Mouse (Mus musculus) MEL (cell line): ENCODE data around the gene Ablim1. TPM values are rescaled to one million over a fixed set of nuclear protein-coding genes. Genes with fewer than 3 reads are reported as not detected.

ENCODE experiments used
- DNase-seq: peaks from one replicate; pipeline ENCODE4 v3.0.0; 2011; ENCODE audit warnings: low read depth, low spot score
- H3K27ac ChIP-seq: 2 replicates; pipeline ENCODE4 v1.5.1; 2012; ENCODE audit warnings: low read depth, mild to moderate bottlenecking, control low read depth, low read length, moderate library complexity; ENCODE audit not compliant: control insufficient read depth
- H3K27me3 ChIP-seq, 2 experiments: fragments of 150-350 bp in 1 of 2; sonication (generic) in 1 of 2; 2 replicates each; pipeline ENCODE4 v1.6.1; 2012; ENCODE audit warnings: low read length in 2 of 2, mild to moderate bottlenecking in 2 of 2, improper control_type of control experiment in 1 of 2, moderate library complexity in 1 of 2; ENCODE audit not compliant: insufficient read depth in 2 of 2, control insufficient read depth in 1 of 2
- H3K36me3 ChIP-seq, 2 experiments: 2 replicates each; pipeline ENCODE4 v1.6.1; 2012 to 2014; ENCODE audit warnings: low read length in 2 of 2, improper control_type of control experiment in 1 of 2, inconsistent platforms in 1 of 2, mild to moderate bottlenecking in 1 of 2; ENCODE audit not compliant: insufficient read depth in 2 of 2, control insufficient read depth in 1 of 2
- H3K4me1 ChIP-seq, 2 experiments: fragments of 150-350 bp in 1 of 2; sonication (generic) in 1 of 2; 2 replicates each; pipeline ENCODE4 v1.6.1; 2012; ENCODE audit warnings: low read length in 2 of 2, improper control_type of control experiment in 1 of 2, mild to moderate bottlenecking in 1 of 2; ENCODE audit not compliant: insufficient read depth in 2 of 2, control insufficient read depth in 1 of 2
- H3K4me3 ChIP-seq, 2 experiments: fragments of 150-350 bp in 1 of 2; sonication (generic) in 1 of 2; 2 replicates each; pipeline ENCODE4 v1.5.1; 2012; ENCODE audit warnings: low read depth in 2 of 2, low read length in 2 of 2, mild to moderate bottlenecking in 2 of 2, moderate library complexity in 2 of 2, control low read depth in 1 of 2, improper control_type of control experiment in 1 of 2; ENCODE audit not compliant: control insufficient read depth in 1 of 2, insufficient read depth in 1 of 2
- H3K79me2 ChIP-seq: 2 replicates; pipeline ENCODE4 v1.6.1; 2012; ENCODE audit warnings: mild to moderate bottlenecking, low read length, moderate library complexity; ENCODE audit not compliant: control insufficient read depth, poor library complexity, insufficient read depth
- H3K9ac ChIP-seq: 2 replicates; pipeline ENCODE4 v1.6.1; 2012; ENCODE audit warnings: low read depth, mild to moderate bottlenecking, control low read depth, low read length, moderate library complexity; ENCODE audit not compliant: control insufficient read depth, poor library complexity, severe bottlenecking
- H3K9me3 ChIP-seq: fragments of 150-350 bp; sonication (generic); replicated peaks from 2 replicates; pipeline ENCODE4 v1.6.1; 2012; ENCODE audit warnings: mild to moderate bottlenecking, low read length, improper control_type of control experiment, moderate library complexity; ENCODE audit not compliant: insufficient read depth
- BHLHE40 ChIP-seq: IDR thresholded peaks from 2 replicates; pipeline ENCODE4 v1.6.1; 2012; ENCODE audit warnings: low read depth, mild to moderate bottlenecking, inconsistent platforms, low read length, improper control_type of control experiment, borderline replicate concordance
- CHD1 ChIP-seq: IDR thresholded peaks from 2 replicates; pipeline ENCODE4 v1.6.1; 2012; ENCODE audit warnings: low read depth, mild to moderate bottlenecking, inconsistent platforms, low read length, improper control_type of control experiment
- CTCF ChIP-seq, 3 experiments: IDR thresholded peaks in 2 of 3; conservative IDR thresholded peaks in 1 of 3; 2 replicates each; pipeline ENCODE4 v1.5.1; 2011 to 2012; ENCODE audit warnings: low read length in 3 of 3, low read depth in 2 of 3, mild to moderate bottlenecking in 2 of 3, improper control_type of control experiment in 1 of 3, inconsistent platforms in 1 of 3, mixed read lengths in 1 of 3, moderate library complexity in 1 of 3; ENCODE audit not compliant: control insufficient read depth in 1 of 3, insufficient read depth in 1 of 3, poor library complexity in 1 of 3, severe bottlenecking in 1 of 3
- EP300 ChIP-seq, 2 experiments: IDR thresholded peaks; 2 replicates each; pipeline ENCODE4 v1.6.1; 2011; ENCODE audit warnings: improper control_type of control experiment in 2 of 2, low read length in 2 of 2, low read depth in 1 of 2, mild to moderate bottlenecking in 1 of 2
- ETS1 ChIP-seq: IDR thresholded peaks from 2 replicates; pipeline ENCODE4 v1.6.1; 2012; ENCODE audit warnings: low read depth, mild to moderate bottlenecking, inconsistent platforms, low read length, improper control_type of control experiment, moderate library complexity
- GABPA ChIP-seq: IDR thresholded peaks from 2 replicates; pipeline ENCODE4 v1.6.1; 2012; ENCODE audit warnings: low read depth, mild to moderate bottlenecking, inconsistent platforms, low read length, improper control_type of control experiment, moderate library complexity
- GATA1 ChIP-seq: IDR thresholded peaks from 2 replicates; pipeline ENCODE4 v1.6.1; 2011; ENCODE audit warnings: low read depth, low read length, improper control_type of control experiment
- KAT2A ChIP-seq: conservative IDR thresholded peaks from 2 replicates; pipeline ENCODE4 v1.6.1; 2012; ENCODE audit warnings: low read depth, low read length, improper control_type of control experiment, inconsistent platforms
- MAFK ChIP-seq: IDR thresholded peaks from 2 replicates; pipeline ENCODE4 v1.6.1; 2011; ENCODE audit warnings: low read depth, mild to moderate bottlenecking, low read length, improper control_type of control experiment, borderline replicate concordance
- MAX ChIP-seq: IDR thresholded peaks from 2 replicates; pipeline ENCODE4 v1.6.1; 2011; ENCODE audit warnings: low read length, improper control_type of control experiment
- MAZ ChIP-seq: IDR thresholded peaks from 2 replicates; pipeline ENCODE4 v1.6.1; 2012; ENCODE audit warnings: low read depth, mild to moderate bottlenecking, inconsistent platforms, low read length, improper control_type of control experiment
- MEF2A ChIP-seq: IDR thresholded peaks from 2 replicates; pipeline ENCODE4 v1.6.1; 2014; ENCODE audit warnings: low read depth, mild to moderate bottlenecking, inconsistent platforms, low read length, improper control_type of control experiment; ENCODE audit not compliant: poor library complexity, insufficient replicate concordance, severe bottlenecking; ENCODE audit errors: extremely low read depth
- MXI1 ChIP-seq: IDR thresholded peaks from 2 replicates; pipeline ENCODE4 v1.6.1; 2011; ENCODE audit warnings: mild to moderate bottlenecking, low read depth, low read length, improper control_type of control experiment
- MYB ChIP-seq: IDR thresholded peaks from 2 replicates; pipeline ENCODE4 v1.6.1; 2011; ENCODE audit warnings: mild to moderate bottlenecking, low read depth, low read length, improper control_type of control experiment
- NELFE ChIP-seq: IDR thresholded peaks from 2 replicates; pipeline ENCODE4 v1.6.1; 2011; ENCODE audit warnings: low read depth, low read length, improper control_type of control experiment
- NRF1 ChIP-seq: IDR thresholded peaks from 2 replicates; pipeline ENCODE4 v1.6.1; 2014; ENCODE audit warnings: low read depth, mild to moderate bottlenecking, inconsistent platforms, low read length, improper control_type of control experiment, moderate library complexity; ENCODE audit not compliant: poor library complexity, insufficient read depth, severe bottlenecking
- POLR2AphosphoS2 ChIP-seq: IDR thresholded peaks from 2 replicates; pipeline ENCODE4 v1.6.1; 2011; ENCODE audit warnings: low read length, improper control_type of control experiment
- POLR2AphosphoS5 ChIP-seq: IDR thresholded peaks from 2 replicates; pipeline ENCODE4 v1.6.1; 2012; ENCODE audit warnings: low read depth, borderline replicate concordance, mild to moderate bottlenecking, inconsistent platforms, low read length, moderate library complexity, mixed read lengths
- RCOR1 ChIP-seq: IDR thresholded peaks from 2 replicates; pipeline ENCODE4 v1.6.1; 2012; ENCODE audit warnings: low read depth, mild to moderate bottlenecking, inconsistent platforms, low read length, improper control_type of control experiment
- SIN3A ChIP-seq: IDR thresholded peaks from 2 replicates; pipeline ENCODE4 v1.6.1; 2012; ENCODE audit warnings: low read length, improper control_type of control experiment, inconsistent platforms
- SMC3 ChIP-seq: IDR thresholded peaks from 2 replicates; pipeline ENCODE4 v1.6.1; 2011; ENCODE audit warnings: low read depth, low read length, improper control_type of control experiment
- TBP ChIP-seq: IDR thresholded peaks from 2 replicates; pipeline ENCODE4 v1.8.0; 2011; ENCODE audit warnings: low read depth, low read length, improper control_type of control experiment
- TCF12 ChIP-seq: IDR thresholded peaks from 2 replicates; pipeline ENCODE4 v1.6.1; 2014; ENCODE audit warnings: low read depth, mild to moderate bottlenecking, inconsistent platforms, low read length, improper control_type of control experiment, moderate library complexity
- UBTF ChIP-seq: IDR thresholded peaks from 2 replicates; pipeline ENCODE4 v1.6.1; 2012; ENCODE audit warnings: low read depth, mild to moderate bottlenecking, inconsistent platforms, low read length, improper control_type of control experiment, moderate library complexity, borderline replicate concordance; ENCODE audit not compliant: insufficient read depth
- USF1 ChIP-seq: IDR thresholded peaks from 2 replicates; pipeline ENCODE4 v1.6.1; 2014; ENCODE audit warnings: low read depth, mild to moderate bottlenecking, inconsistent platforms, low read length, improper control_type of control experiment, moderate library complexity
- USF2 ChIP-seq, 2 experiments: IDR thresholded peaks; 2 replicates each; pipeline ENCODE4 v1.6.1; 2011 to 2012; ENCODE audit warnings: improper control_type of control experiment in 2 of 2, low read length in 2 of 2, borderline replicate concordance in 1 of 2, inconsistent platforms in 1 of 2, low read depth in 1 of 2, mild to moderate bottlenecking in 1 of 2; ENCODE audit not compliant: insufficient read depth in 1 of 2
- ZKSCAN1 ChIP-seq: IDR thresholded peaks from 2 replicates; pipeline ENCODE4 v1.6.1; 2012; ENCODE audit warnings: low read depth, mild to moderate bottlenecking, inconsistent platforms, low read length, improper control_type of control experiment, moderate library complexity
- ZMIZ1 ChIP-seq: IDR thresholded peaks from 2 replicates; pipeline ENCODE4 v1.6.1; 2012; ENCODE audit warnings: low read depth, mild to moderate bottlenecking, inconsistent platforms, low read length, improper control_type of control experiment, moderate library complexity
- ZNF384 ChIP-seq: IDR thresholded peaks from 2 replicates; pipeline ENCODE4 v1.6.1; 2012; ENCODE audit warnings: low read depth, mild to moderate bottlenecking, inconsistent platforms, low read length, improper control_type of control experiment
- polyA plus RNA-seq, 2 experiments: library from polyadenylated mRNA; stranded (reverse) in 1 of 2; unstranded in 1 of 2; fragments of >175 nt in 1 of 2; fragments of >200 nt in 1 of 2; gene quantifications; 2 replicates each; pipeline versions ENCODE4 v1.2.1 to v1.2.4; 2012; ENCODE audit warnings: low replicate concordance in 2 of 2, low read depth in 1 of 2; ENCODE audit not compliant: insufficient read length in 2 of 2, insufficient read depth in 1 of 2, missing spikeins in 1 of 2
- total RNA-seq: library from RNA; depleted of rRNA; stranded (reverse); fragments of 300-350 nt; gene quantifications from 2 replicates; pipeline ENCODE4 v1.2.3, GENCODE M21; 2012

Ablim1 gene
- total and polyA plus RNA-seq, 3 experiments = not detected

DNA sequence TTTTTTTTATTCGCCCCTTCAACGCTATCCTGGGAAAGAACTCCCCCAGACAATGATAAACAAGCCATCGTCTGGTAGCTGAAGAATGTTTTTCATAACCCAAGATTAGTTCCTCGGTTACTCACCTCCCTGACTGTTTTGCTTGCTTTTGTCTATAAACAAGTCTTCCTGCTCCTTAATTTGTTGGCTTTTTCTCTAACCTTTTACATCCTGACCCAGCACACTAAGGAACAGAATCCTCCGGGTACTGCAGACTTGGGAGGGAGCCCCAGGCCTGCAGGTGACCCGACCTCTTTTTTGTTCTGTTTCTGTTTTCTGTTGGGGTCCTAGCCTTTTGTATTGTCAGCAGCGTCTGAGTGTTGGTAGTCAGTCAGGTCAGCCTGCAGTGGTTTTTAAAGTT, 48.4 kb upstream of the Ablim1 start:
- Histone ChIP-seq H3K9me3 (no peaks in the 10 kb centered on the region), H3K9ac (peak overlapping the region; percentile 37; the same call in 1 of the 2 replicates), H3K4me3 (0 out of 4 replicates have a peak overlapping the region, but pooled peaks of 1 of the 2 experiments have one; percentile 3), H3K4me1 (peaks cover 21 to 31% of the 10 kb centered on the region in 2 experiments), H3K36me3 (peaks cover 4 to 41% of the 10 kb centered on the region in 2 experiments), H3K27ac (no peak overlapping the region), H3K79me2 (peaks cover 85% of the 10 kb centered on the region), H3K27me3 (no peaks in the 10 kb centered on the region)
- no peak for TF ChIP-seq NRF1
- 0 out of 2 replicates have a peak, but pooled peaks have one; percentile 15 for TF ChIP-seq ZNF384
- no peak for TF ChIP-seq SMC3
- TF ChIP-seq GABPA = no peak
- TF ChIP-seq MAX = 0 out of 2 replicates have a peak, but pooled peaks have one; percentile 5
- TF ChIP-seq EP300 (IDR thresholded peaks at IDR 0.05; ENCODE audit: low read depth in 1 of 2, low read length in 2 of 2) = no peak
- no peak for TF ChIP-seq MAFK
- TF ChIP-seq MXI1 = no peak
- TF ChIP-seq UBTF = no peak
- TF ChIP-seq TCF12 = no peak
- TF ChIP-seq MYB = no peak
- no peak for TF ChIP-seq ZMIZ1
- TF ChIP-seq NELFE = no peak
- no peak for TF ChIP-seq CHD1
- TF ChIP-seq USF1 = no peak
- 0 out of 2 replicates have a peak, but pooled peaks have one; percentile 43 for TF ChIP-seq MAZ
- no peak for TF ChIP-seq ETS1
- no peak for TF ChIP-seq CTCF (IDR thresholded peaks at IDR 0.05 in 2 of 3, conservative IDR thresholded peaks at IDR 0.05 in 1 of 3; ENCODE audit: control insufficient read depth in 1 of 3, insufficient read depth in 1 of 3, low read depth in 2 of 3, low read length in 3 of 3, poor library complexity in 1 of 3, severe bottlenecking in 1 of 3)
- TF ChIP-seq RCOR1 = no peak
- no peak for TF ChIP-seq USF2 (IDR thresholded peaks at IDR 0.05; ENCODE audit: borderline replicate concordance in 1 of 2, insufficient read depth in 1 of 2, low read depth in 1 of 2, low read length in 2 of 2)
- TF ChIP-seq KAT2A = no peak
- no peak for TF ChIP-seq BHLHE40
- no peak for TF ChIP-seq POLR2AphosphoS2
- TF ChIP-seq POLR2AphosphoS5 = no peak
- TF ChIP-seq TBP = no peak
- no peak for TF ChIP-seq ZKSCAN1
- no peak for TF ChIP-seq MEF2A
- TF ChIP-seq SIN3A = 0 out of 2 replicates have a peak, but pooled peaks have one; percentile 31
- no peak for TF ChIP-seq GATA1
- no peak for DNase-seq
